Mouse (Mus musculus) right cerebral cortex, postnatal 4 days (tissue): ENCODE data around the gene Lrrc4.

Source experiments
- DNase-seq: peaks from one replicate; pipeline ENCODE4 v3.0.0-alpha.2; 2022

The Lrrc4 gene

DNA sequence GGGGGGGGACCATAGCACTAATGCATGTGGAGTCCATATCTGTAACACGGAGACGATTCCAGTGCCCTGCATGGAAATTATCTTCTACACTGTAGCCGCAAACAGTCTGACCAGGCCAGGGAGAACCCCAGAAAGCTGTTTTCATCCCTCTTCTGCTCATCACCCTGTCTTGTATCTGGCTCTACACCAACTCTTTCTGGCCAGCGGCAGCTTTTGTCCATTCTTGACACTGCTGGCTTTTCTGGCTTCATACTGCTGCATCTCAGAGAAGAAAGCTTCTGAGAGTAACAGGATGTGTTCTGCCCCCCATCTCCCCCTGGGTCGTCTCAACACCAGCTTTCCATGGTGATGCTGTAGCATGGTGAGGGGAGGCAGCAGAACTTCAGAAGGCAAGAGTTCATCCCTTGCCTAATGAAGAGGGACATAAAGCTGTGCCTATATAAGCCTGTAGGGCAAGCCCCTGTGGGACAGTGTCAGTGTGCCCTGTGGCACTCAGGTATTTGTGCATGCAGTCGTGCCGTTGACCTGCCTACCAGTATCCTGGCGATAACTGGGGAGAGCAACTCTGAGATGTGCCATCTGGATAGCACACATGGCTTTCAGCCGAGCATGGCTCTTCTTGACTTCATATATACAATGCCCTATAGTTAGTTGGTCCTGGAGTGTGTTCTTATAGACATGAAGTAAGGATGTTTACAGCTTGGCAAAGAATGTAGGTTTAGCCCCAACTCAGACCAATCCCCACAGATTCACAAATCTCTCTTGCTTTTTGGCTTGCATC, 111.0 kb downstream of the Lrrc4 start:
- no peak for DNase-seq

DNA sequence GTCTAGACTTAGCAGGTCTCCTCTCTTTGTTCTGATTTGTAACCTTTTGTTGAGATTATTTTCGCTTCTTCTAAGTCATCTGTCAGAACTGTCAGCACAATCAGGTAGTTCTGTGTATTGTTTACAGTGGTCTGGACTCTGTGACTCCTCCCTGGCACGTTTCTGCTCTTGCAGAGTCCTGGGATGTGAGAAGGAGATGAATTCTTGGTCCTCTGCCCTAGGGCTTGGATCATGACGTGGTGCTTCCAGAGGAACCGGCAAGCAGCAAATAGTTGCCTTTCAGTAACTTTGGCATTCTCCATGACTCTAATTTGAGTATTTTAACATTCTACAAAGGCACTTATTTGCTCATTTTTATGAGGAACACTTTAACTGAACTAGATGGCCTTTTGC, 113.7 kb downstream of the Lrrc4 start:
- DNase-seq: no peak

DNA sequence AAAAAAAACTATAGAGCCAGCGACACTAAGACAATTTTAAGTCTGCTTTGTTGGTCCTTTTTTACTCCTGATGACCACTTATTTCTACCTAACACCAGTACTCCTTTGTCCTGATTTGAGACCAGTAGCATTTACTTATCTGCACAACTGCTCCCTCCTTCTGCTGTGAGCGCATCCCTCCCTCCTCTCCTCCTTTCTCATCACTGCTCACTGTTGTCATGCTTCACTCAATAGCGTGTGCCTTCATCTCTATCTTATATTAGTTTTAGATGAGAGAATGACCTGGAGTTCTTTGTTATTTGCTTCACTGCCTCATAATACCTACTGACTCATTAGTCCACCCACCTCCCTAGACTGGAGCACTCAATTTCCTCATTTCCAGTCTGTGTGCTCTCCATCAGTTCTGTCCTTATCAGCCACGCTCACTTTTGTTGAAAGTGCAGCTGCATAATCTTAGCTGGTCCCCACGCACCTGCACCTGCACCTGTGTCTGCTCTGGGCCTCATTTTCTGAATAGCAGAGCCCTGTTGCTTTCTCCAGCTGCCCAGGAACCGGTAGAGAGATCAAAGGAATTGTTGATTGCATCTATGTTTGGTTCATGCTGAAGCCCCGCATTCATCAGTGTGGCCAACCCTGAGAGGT, 114.2 kb downstream of the Lrrc4 start:
- DNase-seq: no peak

DNA sequence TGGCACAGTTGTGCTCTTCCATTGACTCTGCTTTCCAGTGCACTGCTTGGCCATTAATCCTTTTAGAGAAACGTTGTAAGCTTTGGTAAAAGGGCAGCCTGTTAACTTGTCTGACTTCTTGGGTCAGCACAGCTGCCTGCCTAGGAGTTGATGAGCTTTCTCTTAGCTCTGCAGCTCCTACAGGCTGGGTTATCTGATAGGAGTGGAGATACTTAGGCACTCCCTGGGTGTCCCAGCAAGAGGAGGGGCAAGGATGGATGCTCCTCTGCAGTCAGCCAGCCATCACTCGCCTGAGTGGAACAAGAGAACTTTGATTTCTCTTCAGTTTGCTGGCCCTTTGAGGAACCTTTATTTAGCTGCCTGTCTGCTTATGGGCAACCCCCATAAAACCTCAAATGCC, 121.5 kb downstream of the Lrrc4 start:
- no peak for DNase-seq

DNA sequence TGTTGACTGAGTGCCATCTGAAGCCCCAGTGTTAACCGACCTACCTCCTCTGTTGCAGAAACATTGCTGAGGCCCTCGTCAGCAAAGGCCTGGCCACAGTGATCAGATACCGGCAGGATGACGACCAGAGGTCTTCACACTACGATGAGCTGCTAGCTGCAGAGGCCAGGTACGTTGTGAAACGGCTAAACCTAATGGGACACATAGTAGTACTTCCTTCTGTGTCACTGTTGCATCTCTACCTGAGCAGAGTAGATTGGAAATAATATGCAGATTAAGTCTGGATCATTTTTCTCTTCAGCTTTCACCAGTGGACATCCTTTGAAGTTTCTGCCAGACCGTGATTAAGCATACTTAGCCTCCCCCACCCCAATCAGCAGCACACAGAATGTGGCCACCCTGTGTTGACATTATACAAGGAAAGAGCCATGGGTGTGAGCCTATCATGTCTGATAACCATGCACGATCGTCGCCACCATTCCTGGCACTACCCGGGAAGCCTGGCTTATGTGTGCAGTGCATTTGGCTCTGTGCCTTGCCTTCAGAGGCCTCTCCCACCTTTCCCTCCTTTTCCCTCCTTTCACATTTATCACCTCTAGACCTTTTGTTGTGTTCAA, 124.5 kb downstream of the Lrrc4 start:
- no peak for DNase-seq

DNA sequence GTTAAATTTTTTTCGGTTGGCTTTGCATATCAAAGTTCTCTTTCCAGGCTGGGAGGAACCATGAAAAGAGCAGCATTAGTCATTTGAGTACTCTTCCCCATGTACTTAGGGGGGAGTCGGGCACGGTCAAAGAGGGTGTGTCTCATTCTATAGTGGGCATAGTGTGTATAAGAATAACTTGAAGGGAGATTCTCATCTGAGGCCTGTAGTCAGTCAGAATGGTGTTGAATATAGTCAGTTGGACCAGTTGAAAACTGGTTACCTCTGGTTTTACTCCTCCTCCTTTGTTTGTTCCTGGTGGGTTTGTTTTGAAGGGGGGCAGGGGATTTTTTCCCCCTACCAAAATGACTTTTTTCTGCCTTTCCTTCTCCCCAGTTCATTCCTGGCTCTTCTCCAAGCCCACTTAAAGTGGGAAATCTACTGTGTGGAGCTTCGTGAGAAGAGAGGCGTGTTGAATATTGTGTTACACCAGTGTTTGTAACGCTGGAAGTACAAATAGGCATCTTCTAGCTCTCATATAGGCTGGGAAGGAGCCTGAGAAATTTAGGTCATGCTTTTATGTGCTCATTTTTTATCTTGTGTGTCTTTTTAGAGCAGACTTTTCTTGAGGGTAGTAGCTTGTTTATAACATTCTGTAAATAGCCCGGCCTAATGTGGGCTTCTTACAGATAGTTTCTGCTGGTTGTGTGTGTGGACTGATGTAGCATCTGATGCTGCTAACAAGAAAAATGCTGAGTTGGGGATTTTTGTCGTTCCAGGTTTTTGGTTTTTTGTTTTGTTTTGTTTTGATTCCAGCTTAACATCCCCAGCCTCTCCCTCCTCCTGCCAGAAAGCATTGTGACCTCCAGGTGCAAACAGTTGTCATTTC, 125.2 kb downstream of the Lrrc4 start:
- DNase-seq: no peak

DNA sequence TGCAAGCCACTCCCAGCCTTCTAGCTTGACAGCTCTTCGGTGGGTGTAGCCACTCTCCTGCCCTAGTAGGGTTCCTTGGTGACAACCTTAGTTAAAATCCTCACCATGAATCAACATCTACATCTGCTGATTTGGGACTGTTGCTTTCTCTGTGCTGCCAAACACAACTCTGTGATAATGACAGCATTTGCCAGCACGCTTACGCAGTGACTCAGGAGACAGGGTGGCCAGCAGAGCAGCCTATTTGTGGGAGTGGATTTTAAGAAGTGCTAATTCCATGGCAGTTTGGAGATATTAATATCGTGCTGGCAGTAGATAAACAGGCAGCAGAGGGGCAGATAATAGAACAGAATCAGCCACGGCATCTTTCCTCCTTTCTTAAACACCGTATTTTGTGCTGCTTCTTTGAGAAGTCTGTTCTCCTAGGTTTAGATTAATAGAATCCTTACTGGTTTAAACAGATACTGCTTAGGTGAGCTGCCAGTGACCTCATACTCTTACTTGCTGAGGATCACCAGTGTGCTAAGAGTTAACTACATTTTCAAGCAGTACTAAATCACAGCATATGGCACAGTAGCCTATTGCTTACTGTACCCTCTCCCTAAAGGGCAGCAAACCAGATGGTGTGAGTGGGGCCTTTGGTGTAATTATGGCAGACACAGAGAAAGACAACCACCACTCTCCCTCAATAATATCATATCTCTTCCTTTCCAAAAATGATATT, 126.0 kb downstream of the Lrrc4 start:
- DNase-seq: no peak

DNA sequence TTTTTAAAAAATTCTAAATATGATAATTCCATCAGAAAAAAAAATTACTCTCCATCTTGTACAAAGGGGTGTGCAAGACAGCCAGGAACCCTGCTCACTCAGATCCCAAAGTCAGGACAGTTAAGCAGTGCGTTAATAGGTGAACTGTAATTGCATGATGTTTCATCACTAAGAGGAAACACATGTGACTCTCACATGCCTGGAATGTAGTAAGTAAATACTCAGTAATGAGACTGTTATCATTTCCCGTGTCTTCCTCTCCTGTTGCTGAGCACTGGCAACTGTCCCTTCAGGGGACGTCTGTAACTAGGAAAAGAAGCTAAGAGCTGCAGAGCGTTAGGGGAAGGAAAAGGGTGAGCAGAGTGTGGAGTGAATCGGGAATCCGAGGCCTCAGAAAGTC, 126.9 kb downstream of the Lrrc4 start:
- no peak for DNase-seq

DNA sequence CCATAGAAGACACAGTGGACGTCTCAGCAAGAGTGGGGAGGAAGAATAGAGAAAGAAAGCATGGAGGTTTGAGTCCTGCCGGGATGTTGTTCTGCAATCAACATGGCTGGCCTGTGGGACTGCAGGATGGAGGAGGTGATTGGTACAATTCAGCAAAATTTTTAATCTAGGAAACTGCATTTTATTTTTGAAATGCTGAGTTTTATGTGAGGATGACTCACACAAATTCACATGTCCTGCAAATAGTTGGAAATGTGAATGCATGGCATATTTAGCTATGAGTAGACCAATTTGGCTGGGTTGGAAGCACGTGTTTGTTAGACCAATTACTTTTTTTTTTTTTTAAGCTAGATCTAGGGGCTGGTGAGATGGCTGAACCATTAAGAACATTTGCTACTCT, 134.3 kb downstream of the Lrrc4 start:
- DNase-seq: no peak

DNA sequence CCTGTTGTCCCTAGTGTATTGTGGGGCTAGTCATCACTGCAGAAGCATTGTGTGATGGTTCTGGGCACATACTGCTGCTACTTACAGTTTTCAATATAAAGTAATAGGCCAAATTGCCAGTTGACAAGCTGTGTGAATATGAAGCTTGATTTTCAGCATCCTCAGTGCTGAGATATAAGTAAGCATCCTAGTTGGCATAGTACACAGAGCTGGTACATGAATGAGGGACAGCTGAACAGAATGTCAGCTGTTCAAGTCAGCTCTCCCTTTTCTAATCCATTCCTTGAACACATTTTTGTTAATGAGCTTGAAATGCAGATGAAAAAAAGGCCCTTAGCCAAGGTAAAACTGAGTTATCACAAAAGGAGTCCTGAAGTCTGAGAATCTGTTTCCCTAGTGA, 138.9 kb downstream of the Lrrc4 start:
- no peak for DNase-seq

DNA sequence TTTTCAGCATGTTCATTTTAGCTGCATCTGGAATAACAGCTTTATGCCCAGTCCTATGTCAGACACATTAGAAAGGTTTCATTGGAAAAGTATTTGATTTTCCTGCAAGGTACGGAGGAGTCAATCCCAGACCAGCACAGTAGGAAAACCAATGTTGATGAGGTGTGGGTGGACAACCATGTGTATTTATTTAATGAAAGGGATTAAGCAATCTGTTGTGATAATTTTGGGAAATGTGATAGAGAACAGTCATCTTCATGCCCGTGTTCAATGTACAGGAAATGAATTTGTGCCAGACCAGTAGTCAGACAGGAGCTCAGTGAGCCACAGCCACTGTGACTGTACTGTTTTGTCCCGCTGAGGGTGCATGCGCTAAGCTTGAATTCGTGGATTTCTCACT, 143.8 kb downstream of the Lrrc4 start:
- no peak for DNase-seq

DNA sequence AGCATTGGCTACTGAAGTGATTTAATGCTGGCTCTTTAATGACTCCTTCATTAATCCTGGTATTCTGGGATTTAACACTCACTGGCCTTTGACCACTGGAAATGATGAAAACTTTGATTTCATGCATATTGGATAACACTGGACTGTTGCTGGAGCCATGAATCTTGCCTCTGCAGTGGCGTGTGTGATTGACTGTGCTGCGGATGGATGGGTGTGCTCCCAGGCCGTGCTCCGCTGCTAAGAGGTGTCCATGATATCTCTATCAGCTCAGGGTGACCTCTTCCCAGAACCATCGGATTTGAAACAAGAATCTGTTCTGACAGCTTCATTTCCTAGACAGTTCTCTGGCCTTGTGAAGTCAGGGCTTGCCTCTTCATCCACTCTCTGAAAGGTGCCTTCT, 145.8 kb downstream of the Lrrc4 start:
- no peak for DNase-seq

DNA sequence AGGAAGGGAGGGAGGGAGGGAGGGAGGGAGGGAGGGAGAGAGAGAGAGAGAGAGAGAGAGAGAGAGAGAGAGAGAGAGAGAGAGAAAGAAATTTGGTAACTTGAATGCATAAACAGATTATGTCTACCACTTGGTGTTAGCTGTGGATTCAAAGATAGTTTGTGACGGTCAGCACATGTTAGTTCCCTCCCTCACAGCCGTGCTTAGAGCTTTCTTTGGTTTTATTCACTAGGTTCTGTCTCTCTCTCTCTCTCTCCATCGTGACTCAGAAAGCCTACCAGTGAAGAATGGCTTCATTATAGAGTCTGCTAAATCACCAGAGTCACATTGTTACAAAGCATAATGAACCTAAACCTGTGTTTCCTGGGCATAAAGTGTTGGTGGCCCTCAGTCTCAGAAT, 146.5 kb downstream of the Lrrc4 start:
- DNase-seq: no peak

DNA sequence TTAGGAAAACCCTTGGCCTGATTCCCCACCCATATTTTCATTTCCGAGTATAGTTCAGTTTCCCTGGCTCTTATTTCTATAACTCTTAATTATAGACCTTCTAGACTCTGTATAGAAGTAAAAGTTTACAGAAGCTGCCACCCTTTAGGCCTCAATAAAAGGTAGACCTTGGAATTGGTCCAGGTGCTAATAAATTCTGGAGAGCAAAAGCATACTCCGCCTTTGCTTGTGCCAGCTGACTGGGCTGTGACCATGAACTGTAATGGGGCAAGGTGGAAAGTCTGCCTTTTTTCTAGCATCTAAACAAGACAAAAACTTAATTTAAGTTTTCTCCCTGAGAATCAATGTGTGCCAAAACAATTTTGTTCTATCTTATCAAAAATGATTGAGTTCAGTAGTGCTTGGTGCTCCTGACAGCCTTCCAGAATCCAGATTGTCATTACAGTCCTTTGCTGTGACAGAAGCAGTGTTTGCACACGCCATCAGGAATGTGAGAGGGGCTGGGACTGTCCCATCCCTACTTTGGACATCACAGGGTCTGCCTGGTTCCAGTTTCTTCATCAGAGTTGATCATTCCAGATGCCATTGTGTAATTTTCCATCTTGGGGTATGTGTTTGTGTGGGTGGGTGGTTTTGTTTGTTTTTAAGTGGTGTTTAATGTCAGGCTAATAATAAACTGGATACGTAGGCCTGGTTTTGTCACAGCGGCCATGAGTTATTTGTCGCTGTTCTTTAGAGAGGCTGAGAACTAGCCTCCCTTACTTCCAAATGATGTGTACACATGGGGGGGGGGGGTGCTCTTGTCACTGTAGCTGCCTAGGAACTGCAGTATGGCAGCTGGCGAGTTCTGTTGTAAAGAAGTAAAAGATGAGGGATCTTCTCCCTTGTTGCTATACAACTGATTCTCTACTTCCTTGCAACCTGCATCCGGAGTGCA, 149.8 kb downstream of the Lrrc4 start:
- no peak for DNase-seq

DNA sequence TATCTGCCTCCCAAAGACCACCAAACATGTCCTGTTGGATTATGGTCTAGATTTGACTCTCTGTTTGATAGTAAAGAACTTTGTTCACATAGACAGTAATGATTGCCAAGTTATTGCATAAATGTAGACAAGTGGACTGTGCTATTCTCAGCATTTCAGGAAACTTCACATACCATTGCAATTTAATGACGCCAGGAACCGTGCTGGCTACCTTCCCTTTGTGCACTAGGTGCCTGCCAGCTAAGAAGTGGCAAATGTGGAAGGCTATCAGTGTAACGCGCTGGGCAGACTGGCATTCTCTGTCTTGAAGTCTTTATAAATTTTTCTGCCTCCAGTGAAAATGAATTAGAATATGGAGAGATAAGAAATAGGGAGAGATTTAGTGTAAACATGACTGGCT, 151.0 kb downstream of the Lrrc4 start:
- DNase-seq: no peak

DNA sequence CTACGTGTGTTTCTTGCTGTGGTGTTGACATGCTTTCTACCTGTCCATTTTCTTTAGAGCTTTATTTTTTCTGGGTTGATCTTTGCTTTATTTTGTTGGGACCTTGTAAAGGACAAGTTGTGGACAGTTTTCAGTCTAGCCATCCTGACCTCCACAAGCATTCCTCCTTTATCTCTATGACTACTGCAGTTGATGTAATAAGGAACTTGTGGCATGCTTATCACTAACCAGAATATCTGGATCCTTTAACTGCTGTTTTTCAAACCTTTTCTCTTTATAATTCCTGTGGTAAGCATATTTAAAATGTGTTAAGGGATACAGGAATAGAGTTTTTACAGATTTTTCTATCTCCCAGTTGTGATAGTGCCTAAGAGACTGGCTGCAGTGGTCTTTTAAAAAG, 152.7 kb downstream of the Lrrc4 start:
- DNase-seq: no peak

DNA sequence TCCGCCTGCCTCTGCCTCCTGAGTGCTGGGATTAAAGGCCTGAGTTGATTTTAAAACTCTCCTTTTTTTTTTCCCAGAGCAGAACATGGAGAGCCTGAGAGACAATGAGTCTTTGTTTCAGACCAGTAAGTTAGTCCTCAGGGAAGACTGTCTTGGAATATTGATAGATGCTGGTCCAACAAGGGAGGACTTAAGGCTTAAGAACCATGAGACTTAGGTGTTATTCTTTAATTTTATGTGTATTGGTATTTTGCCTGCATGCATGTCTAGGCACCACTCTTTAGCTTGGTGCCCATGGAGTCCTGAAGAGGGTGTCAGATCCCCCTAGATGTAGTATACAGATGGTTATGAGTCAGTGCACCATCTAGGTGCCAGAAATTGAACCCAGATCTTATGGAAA, 156.9 kb downstream of the Lrrc4 start:
- DNase-seq: no peak

DNA sequence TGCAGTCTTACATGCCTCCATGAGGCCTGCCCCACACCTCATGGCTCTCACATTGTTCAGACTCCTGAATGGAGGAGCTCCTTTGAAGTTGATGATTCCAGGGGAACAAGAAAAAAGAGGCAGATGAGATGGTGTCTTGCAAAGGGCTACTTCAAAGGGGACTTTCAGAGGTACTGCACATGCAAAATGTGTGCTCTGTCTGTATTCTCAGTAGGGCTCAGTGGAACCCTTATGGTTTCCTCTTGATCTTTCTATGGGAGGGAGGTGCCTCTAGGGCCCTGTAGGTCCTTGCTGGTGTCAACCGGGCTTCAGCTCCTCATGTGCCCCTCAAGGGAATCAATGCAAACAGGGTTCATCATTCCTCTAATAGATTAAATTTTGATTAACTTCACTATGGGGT, 159.2 kb downstream of the Lrrc4 start:
- no peak for DNase-seq

DNA sequence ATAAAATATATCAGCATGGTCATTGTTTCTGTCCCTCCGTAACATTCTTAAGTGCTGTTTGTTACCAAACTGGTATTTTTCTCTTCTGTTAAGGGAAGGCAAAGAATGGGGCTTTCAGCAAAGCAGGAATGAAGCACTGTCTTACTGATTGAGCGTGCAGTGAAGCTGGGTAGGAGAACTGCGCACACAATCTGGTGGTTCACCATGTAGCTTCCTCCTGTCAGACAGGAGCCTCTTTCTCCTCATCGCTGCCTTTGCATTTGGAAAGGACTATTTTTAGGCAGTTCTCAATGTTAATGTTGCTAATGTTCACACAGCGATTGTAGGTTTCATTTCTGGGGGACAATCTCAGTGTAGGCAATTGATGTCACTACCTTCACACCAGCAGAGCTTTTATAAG, 162.3 kb downstream of the Lrrc4 start:
- DNase-seq: no peak

DNA sequence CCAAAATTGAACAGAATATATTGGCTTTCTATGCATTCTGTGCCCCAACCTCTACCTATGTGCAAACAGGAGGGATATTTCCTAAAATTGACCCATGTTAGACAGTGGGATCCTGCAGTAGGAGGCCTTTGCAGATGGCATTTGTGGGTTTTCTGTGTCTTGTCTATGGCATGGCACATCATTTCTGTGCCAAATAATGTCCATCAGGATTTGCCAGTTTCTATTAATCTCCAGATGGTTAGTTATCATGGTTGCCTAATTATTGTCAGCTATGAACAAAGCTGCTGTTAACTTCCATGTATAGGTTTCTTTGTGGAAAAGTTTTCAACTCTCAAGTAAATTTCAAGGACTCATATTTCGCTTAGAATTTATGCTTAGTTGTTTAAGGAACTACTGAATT, 164.0 kb downstream of the Lrrc4 start:
- no peak for DNase-seq

DNA sequence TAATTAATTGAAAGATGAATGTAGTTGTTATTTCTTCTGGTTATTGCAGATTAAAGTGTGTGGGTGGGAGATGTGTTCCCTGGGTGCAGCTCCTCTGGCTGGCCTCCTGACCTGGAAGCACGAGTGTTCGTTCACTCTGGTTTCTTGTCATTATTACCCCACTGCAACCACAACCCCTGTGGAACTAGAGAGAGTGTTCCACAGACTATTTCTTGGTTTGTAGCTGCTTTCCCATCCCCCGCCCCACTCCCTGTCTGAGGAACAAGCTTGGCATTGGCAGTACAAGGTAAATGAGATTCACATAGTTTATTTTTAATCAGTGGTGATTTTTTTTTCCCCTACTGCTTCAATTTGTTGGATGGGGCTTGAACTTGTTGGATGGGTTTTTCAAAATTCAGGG, 166.8 kb downstream of the Lrrc4 start:
- no peak for DNase-seq

DNA sequence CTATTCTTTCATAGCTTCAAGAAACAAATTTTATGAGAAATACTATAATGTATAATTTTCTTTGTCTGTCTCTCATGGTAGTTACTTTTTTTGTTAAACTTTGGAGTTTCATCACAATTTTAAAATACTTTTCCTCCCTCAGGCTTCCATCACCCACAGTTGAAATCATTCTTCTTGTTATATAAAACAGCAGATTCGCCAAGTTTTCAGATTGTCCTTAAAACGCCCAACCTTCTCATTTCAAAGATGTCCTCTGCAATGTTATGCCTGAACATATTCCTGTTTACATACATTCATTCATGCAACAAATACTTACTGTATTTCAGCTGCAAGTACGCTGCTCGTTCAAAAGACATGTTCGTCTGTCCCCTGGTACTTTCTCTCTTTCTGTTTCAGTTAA, 167.9 kb downstream of the Lrrc4 start:
- DNase-seq: no peak
